Mouse (Mus musculus) cerebellum, adult (tissue): ENCODE data around the gene Smim10l1.

ENCODE experiments used
- ATAC-seq: cut with Nextera tagmentation; 2 replicates; pipeline ENCODE4 v1.9.2; 2017; ENCODE audit warnings: mild to moderate bottlenecking, moderate library complexity, mixed read lengths; ENCODE audit not compliant: insufficient number of reproducible peaks, low FRiP score, low TSS enrichment

Gene Smim10l1

GRCm38 (mm10) chr6:133104609-133104921 is at the start of gene Smim10l1:
Gene Smim10l1 (plus strand): TSS chr6:133104909.
- no peak for ATAC-seq

- no peak for ATAC-seq
Measured at GRCm38 (mm10) chr6:133055716-133056115, 49.0 kb upstream of the Smim10l1 start, which contains the start of gene Tas2r140. Gene Tas2r140 (minus strand): TSS chr6:133055816.

- ATAC-seq: no peak
Measured at GRCm38 (mm10) chr6:133092226-133092625, 12.5 kb upstream of the Smim10l1 start.

GRCm38 (mm10) chr6:133102430-133102829 is 2.3 kb upstream of the Smim10l1 start:
- no peak for ATAC-seq

GRCm38 (mm10) chr6:133104922-133105859 is 482 bp downstream of the Smim10l1 start:
- peak; percentile 96 for ATAC-seq
